8 mouse cellular contexts compared by ENCODE assay signal in genomic region chr5:23490797-23491196, GRCm38 (mm10). TPM values are rescaled to one million over a fixed set of nuclear protein-coding genes. Genes with fewer than 3 reads are reported as not detected.
DNase-seq lines count a peak whose midpoint lies in the region; ATAC-seq and TF ChIP-seq lines count a peak whose summit lies in the region.
"Had no signal": no experiment of that assay in that cellular context is flagged by ENCODE, and none has a peak within 500 bp of the region (broad histone marks: within the 10 kb centered on the region; RNA-seq: fewer than 3 reads in every experiment).

No protein-coding gene starts in this region.

- ATAC-seq in common myeloid progenitor, adult 5-6 weeks (replicated peaks; ENCODE audit: low read depth, poor library complexity, severe bottlenecking), result peak; percentile 82

- H3K36me3 ChIP-seq in small intestine, adult 2 months (ENCODE audit: control insufficient read depth, insufficient read depth, low read length), result peaks cover 63% of the 10 kb centered on the region

- TF ChIP-seq CTCF in lung, adult 2 months (IDR thresholded peaks at IDR 0.05; ENCODE audit: insufficient read depth, low read length), result peak; percentile 65
- peak; percentile 34; the same call in 1 of the 2 replicates for TF ChIP-seq CTCF in small intestine, adult 2 months (IDR thresholded peaks at IDR 0.05; ENCODE audit: extremely low read depth, insufficient read length, insufficient replicate concordance, low read depth, low read length)

- TF ChIP-seq POLR2A in lung, adult 2 months (IDR thresholded peaks at IDR 0.05; ENCODE audit: borderline replicate concordance, extremely low read depth, low read depth, low read length), result no peak
- TF ChIP-seq POLR2A in small intestine, adult 2 months (IDR thresholded peaks at IDR 0.05; ENCODE audit: low read depth, low read length), result no peak

- 36% methylated on average over 2 of the region's 2 CpGs for WGBS in lung, adult 2 months
- WGBS in small intestine, adult 2 months, result 36% methylated on average over 2 of the region's 2 CpGs

- DNase-seq in lung, adult 2 months, result no peak
- no peak for DNase-seq in lung, postnatal 10 days
- DNase-seq in induced T-regulatory cell, adult 2 months (ENCODE audit: low read depth), result peak; percentile 58
- no peak for DNase-seq in ovary, postnatal 14 days (ENCODE audit: low spot score)
- DNase-seq in right cerebral cortex, postnatal 14 days, result no peak

- H3K4me1 ChIP-seq in lung, adult 2 months (ENCODE audit: control insufficient read depth, insufficient read depth, low read length), result no peaks in the 10 kb centered on the region
- H3K4me1 ChIP-seq in small intestine, adult 2 months (ENCODE audit: control insufficient read depth, insufficient read depth, insufficient read length, low read length), result no peaks in the 10 kb centered on the region

- H3K27me3 ChIP-seq in small intestine, adult 2 months (ENCODE audit: control insufficient read depth, insufficient read depth, low read length), result no peaks in the 10 kb centered on the region
- H3K27me3 ChIP-seq: heart, embryonic 15.5 days had no signal

- no peak overlapping the region for H3K27ac ChIP-seq in small intestine, adult 2 months (ENCODE audit: insufficient read depth, low read depth, low read length)
- H3K27ac ChIP-seq: heart, embryonic 15.5 days had no signal

- H3K4me3 ChIP-seq in lung, adult 2 months (replicated peaks; ENCODE audit: extremely low read depth, low read depth, low read length), result no peak overlapping the region
- no peak overlapping the region for H3K4me3 ChIP-seq in small intestine, adult 2 months (ENCODE audit: low read depth, low read length)
- H3K4me3 ChIP-seq: heart, embryonic 15.5 days had no signal

RNA-seq across cellular contexts. Expression of gene Kmt2e, which starts 56.6 kb away (rescaled TPM):
- polyA plus RNA-seq in lung, adult 2 months (2012; rRNA removed), result 22.2 and 22.9 TPM in 2 replicates
- 87.6 and 110 TPM in 2 replicates for total RNA-seq in common myeloid progenitor, adult 5-6 weeks (2017)
- 5.3 and 12.2 TPM in 2 replicates for polyA plus RNA-seq in small intestine, adult 2 months (2012; rRNA removed)
